Mouse (Mus musculus): ENCODE measurements around the gene Utp3. TPM values are rescaled to one million over a fixed set of nuclear protein-coding genes. Genes with fewer than 3 reads are reported as not detected.

Utp3 gene
- polyA plus RNA-seq, 1 experiment from 2014 or later = 71.1 TPM

DNA sequence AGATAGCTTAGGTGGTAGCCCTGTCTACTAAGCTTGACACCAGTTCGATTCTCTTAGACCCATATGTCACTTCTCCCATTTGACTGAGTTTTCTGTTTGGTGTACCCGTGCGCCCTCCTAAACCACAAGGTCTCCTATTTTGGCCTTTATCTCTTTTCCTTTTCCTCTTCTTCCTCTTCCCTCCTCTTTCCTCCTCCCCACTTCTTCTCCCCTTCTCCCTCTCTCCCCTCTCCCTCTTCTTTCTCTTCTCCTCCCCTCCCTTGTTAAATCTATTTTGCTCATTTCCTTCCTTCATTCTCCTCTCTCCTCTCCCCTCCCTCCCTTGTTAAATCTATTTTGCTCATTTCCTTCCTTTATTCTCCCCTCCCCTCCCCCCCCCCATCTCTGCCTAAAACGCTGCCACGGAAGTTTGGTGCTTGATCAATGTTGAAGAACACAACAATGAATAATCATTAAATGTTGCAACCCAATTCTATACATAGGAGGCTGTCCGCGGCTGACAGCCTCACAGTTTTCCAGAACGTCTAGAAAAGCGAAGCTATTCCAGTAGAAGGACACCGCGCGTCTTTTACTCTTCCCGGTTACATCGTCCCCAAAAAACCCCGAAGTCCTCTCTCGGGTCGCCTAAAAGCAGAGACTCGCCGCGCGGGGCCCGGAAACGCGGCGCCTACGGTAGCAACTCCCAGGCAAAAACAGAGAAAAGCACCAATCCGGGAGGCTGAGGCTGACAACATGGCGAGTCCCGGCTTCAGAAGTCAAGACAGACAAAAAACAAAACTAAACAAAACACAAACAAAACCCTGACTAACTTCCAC lies 784 bp upstream of the Utp3 start:
- peak overlapping the region; percentile 93 for H3K27ac ChIP-seq
- WGBS = 8% methylated on average over 29 of the region's 29 CpGs
- peak overlapping the region; percentile 84 for H3K4me3 ChIP-seq (replicated peaks)
- H3K9ac ChIP-seq (replicated peaks) = peak overlapping the region; percentile 72
- H3K27me3 ChIP-seq = no peaks in the 10 kb centered on the region
- peak overlapping the region; percentile 60 for H3K4me2 ChIP-seq
- H3K9me3 ChIP-seq = no peaks in the 10 kb centered on the region
- ATAC-seq (ENCODE audit: insufficient number of reproducible peaks, insufficient read depth, low FRiP score, low TSS enrichment, low read depth) = peak; percentile 33
- H3K4me1 ChIP-seq (replicated peaks) = peaks cover 10% of the 10 kb centered on the region
- H3K36me3 ChIP-seq = peaks cover 15% of the 10 kb centered on the region

- H3K4me2 ChIP-seq = no peak overlapping the region
- H3K27ac ChIP-seq = no peak overlapping the region; the same call in 1 of the 2 replicates
- H3K4me1 ChIP-seq (replicated peaks) = peaks cover 10% of the 10 kb centered on the region
- H3K36me3 ChIP-seq = peaks cover 15% of the 10 kb centered on the region
- WGBS = 18% methylated on average over 1 of the region's 1 CpGs
- H3K4me3 ChIP-seq (replicated peaks) = no peak overlapping the region
- no peaks in the 10 kb centered on the region for H3K27me3 ChIP-seq
- no peaks in the 10 kb centered on the region for H3K9me3 ChIP-seq
- ATAC-seq (ENCODE audit: insufficient number of reproducible peaks, insufficient read depth, low FRiP score, low TSS enrichment, low read depth) = no peak
- H3K9ac ChIP-seq (replicated peaks) = no peak overlapping the region
Measured at GRCm38 (mm10) chr5:88558991-88559390, 4.7 kb downstream of the Utp3 start.

DNA sequence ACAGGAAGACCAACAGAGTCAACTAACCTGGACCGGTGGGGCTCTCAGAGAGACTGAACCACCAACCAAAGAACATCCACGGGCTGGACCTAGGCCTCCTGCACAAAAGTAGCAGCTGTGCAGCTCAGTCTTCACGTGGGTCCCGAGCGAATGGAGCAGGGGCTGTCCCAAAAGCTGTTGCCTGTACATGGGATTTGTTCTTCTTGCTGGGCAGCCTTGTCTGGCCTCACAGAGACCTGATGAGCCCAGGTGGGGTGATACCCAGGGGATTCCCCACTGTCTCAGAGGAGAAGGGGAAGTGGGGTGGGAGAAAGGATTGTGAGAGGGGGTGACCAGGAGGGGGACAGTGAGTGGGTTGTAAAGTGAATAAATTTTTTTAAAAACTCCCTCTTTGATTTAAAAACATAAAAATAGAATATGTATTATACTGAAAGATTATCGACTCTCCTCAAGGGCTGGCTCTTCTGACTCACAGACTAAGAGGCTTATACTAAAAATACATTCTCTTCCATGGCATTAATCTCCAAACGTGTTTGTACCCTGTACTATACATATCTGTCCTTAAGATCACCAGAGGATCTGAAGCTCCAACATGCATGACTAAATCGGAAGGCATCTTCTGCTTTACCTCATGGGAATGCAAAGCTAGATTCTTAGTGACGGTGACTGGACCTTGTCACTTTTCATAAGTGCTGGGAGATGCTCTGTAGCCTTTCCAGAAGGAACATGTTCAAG lies 7.0 kb downstream of the Utp3 start:
- no peaks in the 10 kb centered on the region for H3K27me3 ChIP-seq
- peaks cover 5% of the 10 kb centered on the region; the same call in 1 of the 2 replicates for H3K36me3 ChIP-seq
- no peak for ATAC-seq (ENCODE audit: insufficient number of reproducible peaks, insufficient read depth, low FRiP score, low TSS enrichment, low read depth)
- no peaks in the 10 kb centered on the region for H3K9me3 ChIP-seq
- no peak overlapping the region for H3K4me2 ChIP-seq
- H3K4me3 ChIP-seq (replicated peaks) = no peak overlapping the region
- H3K4me1 ChIP-seq (replicated peaks) = peaks cover 5% of the 10 kb centered on the region; the same call in 1 of the 2 replicates
- no peak overlapping the region for H3K9ac ChIP-seq (replicated peaks)
- 82% methylated on average over 9 of the region's 9 CpGs for WGBS
- H3K27ac ChIP-seq = no peak overlapping the region

- Histone ChIP-seq H3K27ac (no peak overlapping the region), H3K9ac (replicated peaks) (no peak overlapping the region), H3K4me2 (no peak overlapping the region), H3K9me3 (no peaks in the 10 kb centered on the region), H3K36me3 (no peaks in the 10 kb centered on the region), H3K27me3 (no peaks in the 10 kb centered on the region), H3K4me3 (replicated peaks) (no peak overlapping the region), H3K4me1 (replicated peaks) (peaks cover 5% of the 10 kb centered on the region; the same call in 1 of the 2 replicates)
- ATAC-seq (ENCODE audit: insufficient number of reproducible peaks, insufficient read depth, low FRiP score, low TSS enrichment, low read depth) = no peak
- WGBS = 73% methylated on average over 8 of the region's 8 CpGs
Measured at GRCm38 (mm10) chr5:88562863-88563780, 8.9 kb downstream of the Utp3 start.

- no peaks in the 10 kb centered on the region for H3K27me3 ChIP-seq
- peak within 1 kb of the TSS; percentile 94 for H3K4me3 ChIP-seq (replicated peaks)
- peaks cover 5% of the 10 kb centered on the region; the same call in 1 of the 2 replicates for H3K4me1 ChIP-seq (replicated peaks)
- ATAC-seq (ENCODE audit: insufficient number of reproducible peaks, insufficient read depth, low FRiP score, low TSS enrichment, low read depth) = peak; percentile 79
- no peaks in the 10 kb centered on the region for H3K36me3 ChIP-seq
- WGBS = under 1% methylated on average over 69 of the region's 71 CpGs
- H3K4me2 ChIP-seq = peak within 1 kb of the TSS; percentile 72
- H3K9ac ChIP-seq (replicated peaks) = peak within 1 kb of the TSS; percentile 91
- peak within 1 kb of the TSS; percentile 88 for H3K27ac ChIP-seq
- no peaks in the 10 kb centered on the region for H3K9me3 ChIP-seq
Measured at GRCm38 (mm10) chr5:88564501-88565147, 10.4 kb downstream of the Utp3 start, which contains the start of gene Rufy3. Gene Rufy3 (plus strand): TSS chr5:88565040.

GRCm38 (mm10) chr5:88565148-88566033 lies 11.1 kb downstream of the Utp3 start:
- Histone ChIP-seq H3K4me3 (replicated peaks) (peak overlapping the region; percentile 94), H3K4me1 (replicated peaks) (peaks cover 5% of the 10 kb centered on the region; the same call in 1 of the 2 replicates), H3K9me3 (no peaks in the 10 kb centered on the region), H3K9ac (replicated peaks) (peak overlapping the region; percentile 91), H3K4me2 (peak overlapping the region; percentile 72), H3K27me3 (no peaks in the 10 kb centered on the region), H3K36me3 (peaks cover 2% of the 10 kb centered on the region; the same call in 1 of the 2 replicates), H3K27ac (peak overlapping the region; percentile 88)
- WGBS = 1% methylated on average over 92 of the region's 119 CpGs
- peak; percentile 77 for ATAC-seq (ENCODE audit: insufficient number of reproducible peaks, insufficient read depth, low FRiP score, low TSS enrichment, low read depth)

DNA sequence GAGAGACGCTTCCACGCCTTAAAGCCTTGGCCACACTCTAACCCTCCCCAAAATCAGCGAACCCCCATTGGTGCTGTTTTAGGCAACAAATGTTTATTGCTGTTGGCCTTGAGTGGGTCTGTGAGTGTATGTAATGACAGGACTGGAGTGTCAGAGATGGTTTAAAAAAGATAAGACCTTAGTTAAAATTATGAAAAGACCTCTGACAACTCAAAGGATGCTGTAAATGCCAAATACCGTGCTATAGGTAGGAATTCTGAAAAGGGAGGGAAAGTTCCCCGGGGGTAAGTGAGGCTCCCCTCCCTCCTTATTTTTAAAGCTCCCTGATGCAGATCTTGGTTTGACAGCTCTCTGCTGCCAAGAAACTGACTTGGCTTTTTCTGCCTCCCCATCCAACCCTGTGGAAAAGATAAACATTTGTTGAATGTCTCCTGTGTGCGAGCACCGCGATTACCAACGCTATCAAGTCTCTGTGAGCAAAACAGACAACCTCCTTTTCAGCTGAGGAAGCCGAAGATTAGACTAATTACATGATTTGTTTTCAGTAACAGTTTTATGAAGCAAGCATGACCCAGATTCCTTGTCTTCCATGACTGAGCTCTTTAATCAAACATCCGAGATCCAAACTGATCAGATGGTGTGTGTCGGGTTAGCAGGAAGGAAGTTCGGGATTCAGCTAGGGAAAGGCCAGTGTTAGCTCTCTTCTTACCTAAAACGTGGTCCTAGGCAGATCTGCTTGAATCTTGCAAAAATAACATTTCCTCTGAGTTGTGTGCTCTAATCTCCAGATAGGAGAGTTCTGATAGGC lies 12.0 kb downstream of the Utp3 start:
- WGBS = 6% methylated on average over 14 of the region's 14 CpGs
- peak overlapping the region; percentile 91 for H3K9ac ChIP-seq (replicated peaks)
- H3K27me3 ChIP-seq = no peaks in the 10 kb centered on the region
- H3K36me3 ChIP-seq = peaks cover 7% of the 10 kb centered on the region; the same call in 1 of the 2 replicates
- H3K4me3 ChIP-seq (replicated peaks) = peak overlapping the region; percentile 94
- peak overlapping the region; percentile 88; the same call in 1 of the 2 replicates for H3K27ac ChIP-seq
- peak overlapping the region; percentile 72 for H3K4me2 ChIP-seq
- 0 out of 2 replicates have a peak, but pooled peaks have one; percentile 23 for ATAC-seq (ENCODE audit: insufficient number of reproducible peaks, insufficient read depth, low FRiP score, low TSS enrichment, low read depth)
- H3K9me3 ChIP-seq = no peaks in the 10 kb centered on the region
- H3K4me1 ChIP-seq (replicated peaks) = peaks cover 5% of the 10 kb centered on the region; the same call in 1 of the 2 replicates

GRCm38 (mm10) chr5:88569541-88569940 lies 15.3 kb downstream of the Utp3 start:
- 77% methylated on average over 3 of the region's 3 CpGs for WGBS
- no peak for ATAC-seq (ENCODE audit: insufficient number of reproducible peaks, insufficient read depth, low FRiP score, low TSS enrichment, low read depth)
- no peaks in the 10 kb centered on the region for H3K27me3 ChIP-seq
- H3K36me3 ChIP-seq = peaks cover 7% of the 10 kb centered on the region; the same call in 1 of the 2 replicates
- H3K27ac ChIP-seq = no peak overlapping the region
- H3K4me1 ChIP-seq (replicated peaks) = peaks cover 5% of the 10 kb centered on the region; the same call in 1 of the 2 replicates
- no peak overlapping the region for H3K4me2 ChIP-seq
- no peaks in the 10 kb centered on the region for H3K9me3 ChIP-seq
- H3K4me3 ChIP-seq (replicated peaks) = no peak overlapping the region
- H3K9ac ChIP-seq (replicated peaks) = no peak overlapping the region

DNA sequence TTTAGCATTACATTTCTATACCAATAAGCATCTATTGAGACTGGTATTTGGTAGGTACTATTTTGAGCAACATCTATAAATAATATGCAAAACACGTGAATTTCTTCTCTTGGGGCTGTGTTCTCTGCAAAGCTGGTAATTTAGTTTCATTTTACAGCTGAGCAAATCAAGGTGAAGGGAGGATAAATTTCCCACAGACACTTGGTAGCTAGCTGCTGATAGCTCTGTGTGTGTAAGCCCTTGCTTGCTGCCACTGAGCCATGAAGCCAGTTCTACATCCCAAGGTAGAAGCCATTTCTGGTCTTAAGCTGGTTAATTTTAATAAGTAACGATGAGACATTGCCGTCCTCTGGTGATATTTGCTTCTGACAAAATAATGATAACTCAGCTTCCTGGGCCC lies 20.6 kb downstream of the Utp3 start:
- Histone ChIP-seq H3K27ac (no peak overlapping the region), H3K4me3 (replicated peaks) (no peak overlapping the region), H3K36me3 (peaks cover 7% of the 10 kb centered on the region; the same call in 1 of the 2 replicates), H3K4me2 (no peak overlapping the region), H3K27me3 (no peaks in the 10 kb centered on the region), H3K9me3 (no peaks in the 10 kb centered on the region), H3K9ac (replicated peaks) (no peak overlapping the region), H3K4me1 (replicated peaks) (peaks cover 8% of the 10 kb centered on the region)
- no peak for ATAC-seq (ENCODE audit: insufficient number of reproducible peaks, insufficient read depth, low FRiP score, low TSS enrichment, low read depth)
- WGBS = 87% methylated on average over 3 of the region's 3 CpGs
